Mouse (Mus musculus) liver, embryonic 11.5 days (tissue): Measurements from ENCODE around the gene Zfhx3. TPM values are rescaled to one million over a fixed set of nuclear protein-coding genes. Genes with fewer than 3 reads are reported as not detected.
A peak's percentile ranks its signal among the peaks of the same experiment; 100 is the strongest.

ENCODE experiments used
- ATAC-seq: fragments of 200-750 bp; cut with Nextera tagmentation; replicated peaks from 2 replicates; pipeline ENCODE4 v1.8.0; 2017; ENCODE audit warnings: moderate number of reproducible peaks, mild to moderate bottlenecking, moderate TSS enrichment, moderate library complexity; ENCODE audit not compliant: low FRiP score
- DNase-seq: peaks from one replicate; pipeline ENCODE4 v3.0.0-alpha.2; 2017; ENCODE audit warnings: low spot score
- H3K27ac ChIP-seq: fragments of 300-500 bp; sonication (generic); 2 replicates; pipeline ENCODE4 v1.5.1; 2014; ENCODE audit warnings: mild to moderate bottlenecking, low read depth, low read length, control low read depth
- H3K27me3 ChIP-seq: fragments of 300-500 bp; sonication (generic); replicated peaks from 2 replicates; pipeline ENCODE4 v1.6.1; 2014; ENCODE audit warnings: low read length, mixed read lengths; ENCODE audit not compliant: control insufficient read depth, insufficient read depth
- H3K36me3 ChIP-seq: fragments of 300-500 bp; sonication (generic); 2 replicates; pipeline ENCODE4 v1.6.1; 2014; ENCODE audit warnings: mild to moderate bottlenecking, low read length, moderate library complexity, mixed read lengths; ENCODE audit not compliant: control insufficient read depth, insufficient read depth
- H3K4me1 ChIP-seq: fragments of 300-500 bp; sonication (generic); replicated peaks from 2 replicates; pipeline ENCODE4 v1.6.1; 2014; ENCODE audit warnings: low read length, mixed read lengths; ENCODE audit not compliant: control insufficient read depth, insufficient read depth
- H3K4me2 ChIP-seq: fragments of 300-500 bp; sonication (generic); 2 replicates; pipeline ENCODE4 v1.6.1; 2014; ENCODE audit warnings: mild to moderate bottlenecking, control low read depth, moderate library complexity
- H3K4me3 ChIP-seq: fragments of 300-500 bp; sonication (generic); 2 replicates; pipeline ENCODE4 v1.5.1; 2014; ENCODE audit warnings: low read depth, low read length, control low read depth
- H3K9ac ChIP-seq: fragments of 300-500 bp; sonication (generic); 2 replicates; pipeline ENCODE4 v1.6.1; 2014; ENCODE audit warnings: low read depth, low read length, control low read depth
- H3K9me3 ChIP-seq: fragments of 300-500 bp; sonication (generic); 2 replicates; pipeline ENCODE4 v1.6.1; 2016; ENCODE audit warnings: low read length, inconsistent platforms, mixed read lengths; ENCODE audit not compliant: control insufficient read depth
- WGBS: fragments of 180-500 bp; shearing (Covaris S2); extraction: QIAGEN DNeasy Blood & Tissue Kit; methylation state at CpG from one replicate; pipeline ENCODE4 v1.1.7; 2014; 5-methylcytosine and 5-hydroxymethylcytosine counted together
- polyA plus RNA-seq: library from polyadenylated mRNA; unstranded; fragments of >200 nt; fragmentation: Nextera tagmentation; extraction: Ambion mirVana; gene quantifications from 2 replicates; pipeline ENCODE4 v1.2.1, GENCODE M21; 2014

The Zfhx3 gene
- polyA plus RNA-seq, 1 experiment from 2014 or later, result 6.1 TPM

GRCm38 (mm10) chr8:108383121-108383520 is 440.7 kb downstream of the Zfhx3 start:
- Histone ChIP-seq H3K36me3 (no peaks in the 10 kb centered on the region), H3K27ac (no peak overlapping the region), H3K9ac (no peak overlapping the region), H3K4me2 (no peak overlapping the region), H3K4me1 (no peaks in the 10 kb centered on the region), H3K9me3 (no peaks in the 10 kb centered on the region), H3K27me3 (no peaks in the 10 kb centered on the region), H3K4me3 (no peak overlapping the region)
- 51% methylated on average over 4 of the region's 4 CpGs for WGBS
- no peak for ATAC-seq
- DNase-seq, result no peak

DNA sequence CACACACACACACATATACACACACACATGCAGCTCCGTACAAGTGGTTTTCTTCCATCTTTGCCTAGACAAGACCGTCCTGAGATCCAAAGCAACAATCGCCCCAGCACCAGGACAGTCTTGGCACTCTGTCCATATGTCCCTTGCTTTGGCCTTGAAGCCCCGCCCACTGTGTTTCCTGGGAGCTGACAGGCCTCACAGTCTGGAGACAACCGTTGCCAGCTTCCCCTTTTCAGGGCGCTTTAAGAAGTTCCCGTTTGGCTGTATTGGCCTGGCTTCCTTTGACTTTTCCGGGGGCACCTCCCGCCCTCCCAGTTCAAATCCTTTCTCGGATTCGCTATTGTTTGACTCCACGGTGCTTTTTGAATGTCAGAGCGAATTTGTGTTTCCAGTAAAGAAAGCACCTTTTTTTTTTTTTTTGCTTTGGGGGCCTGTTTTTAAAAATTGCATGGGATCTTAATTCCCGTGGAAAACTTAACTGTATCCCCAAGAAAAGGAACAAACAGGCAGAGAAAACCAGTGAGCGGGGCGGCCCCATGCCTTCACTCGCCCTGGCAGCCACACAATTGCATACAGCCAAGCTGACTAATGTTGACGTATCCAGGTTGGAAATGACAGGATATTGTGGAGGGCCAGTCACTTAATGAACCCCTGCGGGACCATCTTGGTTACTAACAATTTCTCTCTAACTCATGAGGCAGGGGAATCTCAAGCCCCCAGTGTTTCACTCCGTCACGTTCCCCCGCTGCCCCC is 444.9 kb downstream of the Zfhx3 start:
- WGBS, result 43% methylated on average over 22 of the region's 22 CpGs
- Histone ChIP-seq H3K9ac (no peak overlapping the region), H3K4me1 (no peaks in the 10 kb centered on the region), H3K27me3 (no peaks in the 10 kb centered on the region), H3K9me3 (no peaks in the 10 kb centered on the region), H3K27ac (no peak overlapping the region), H3K4me2 (0 out of 2 replicates have a peak overlapping the region, but pooled peaks have one; percentile 23), H3K4me3 (no peak overlapping the region), H3K36me3 (no peaks in the 10 kb centered on the region)
- ATAC-seq, result no peak; the same call in 1 of the 2 replicates
- DNase-seq, result no peak

- Histone ChIP-seq H3K27ac (no peak overlapping the region), H3K36me3 (no peaks in the 10 kb centered on the region), H3K9me3 (no peaks in the 10 kb centered on the region), H3K27me3 (no peaks in the 10 kb centered on the region), H3K4me3 (no peak overlapping the region), H3K4me2 (no peak overlapping the region), H3K9ac (no peak overlapping the region), H3K4me1 (no peaks in the 10 kb centered on the region)
- no peak for ATAC-seq
- DNase-seq, result no peak
- 83% methylated on average over 8 of the region's 8 CpGs for WGBS
These were observed 445.4 kb downstream of the Zfhx3 start for GRCm38 (mm10) chr8:108387913-108388274.

DNA sequence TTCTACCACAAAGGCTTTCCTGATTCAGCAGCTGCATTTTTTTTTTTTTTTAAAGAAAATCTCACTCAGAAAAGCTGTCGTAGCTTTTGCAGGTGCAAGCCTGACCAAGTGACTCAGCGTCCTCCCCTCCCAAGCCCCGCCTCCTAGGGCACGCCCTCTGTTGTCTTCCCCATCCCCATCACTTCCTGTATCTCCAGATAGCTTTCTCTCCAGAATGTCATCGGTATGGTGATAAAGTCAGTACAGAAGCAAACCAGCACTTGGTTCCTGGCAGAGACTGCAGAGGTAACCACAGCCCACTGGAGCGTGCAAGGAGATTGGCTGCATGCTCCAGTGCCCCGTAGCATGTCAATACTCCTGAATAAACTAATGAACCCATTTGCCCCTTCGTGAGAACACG is 450.5 kb downstream of the Zfhx3 start:
- no peaks in the 10 kb centered on the region for H3K9me3 ChIP-seq
- 45% methylated on average over 9 of the region's 9 CpGs for WGBS
- no peaks in the 10 kb centered on the region for H3K27me3 ChIP-seq
- no peak overlapping the region for H3K4me2 ChIP-seq
- DNase-seq (no peak), ATAC-seq (peak; percentile 49; the same call in 1 of the 2 replicates)
- H3K4me3 ChIP-seq, result no peak overlapping the region
- H3K36me3 ChIP-seq, result no peaks in the 10 kb centered on the region
- no peak overlapping the region for H3K9ac ChIP-seq
- no peak overlapping the region for H3K27ac ChIP-seq
- H3K4me1 ChIP-seq, result no peaks in the 10 kb centered on the region

DNA sequence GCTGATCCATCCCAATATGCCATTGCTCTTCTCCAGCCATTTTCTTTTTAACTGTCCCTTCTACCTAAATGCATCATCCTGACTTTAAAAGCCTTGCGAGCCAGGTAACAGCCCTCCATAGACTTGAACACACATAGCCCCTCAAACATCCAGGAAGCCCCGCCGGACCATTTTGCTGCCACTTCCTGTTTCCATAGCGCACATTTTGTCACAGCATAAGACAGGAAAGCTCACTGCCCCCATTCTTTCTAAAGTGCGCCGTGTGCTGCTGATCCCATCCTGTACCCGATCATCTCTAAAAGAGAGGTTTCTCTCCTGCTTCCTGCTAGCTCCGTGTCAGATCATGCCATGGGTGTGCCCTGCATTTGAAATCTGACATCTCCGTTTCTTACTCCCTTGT is 459.7 kb downstream of the Zfhx3 start:
- ATAC-seq (no peak), DNase-seq (no peak)
- H3K27ac ChIP-seq, result no peak overlapping the region
- peak overlapping the region; percentile 31 for H3K4me2 ChIP-seq
- H3K36me3 ChIP-seq, result no peaks in the 10 kb centered on the region
- H3K27me3 ChIP-seq, result no peaks in the 10 kb centered on the region
- H3K9me3 ChIP-seq, result no peaks in the 10 kb centered on the region
- H3K4me1 ChIP-seq, result no peaks in the 10 kb centered on the region; the same call in 1 of the 2 replicates
- no peak overlapping the region for H3K9ac ChIP-seq
- WGBS, result 58% methylated on average over 9 of the region's 9 CpGs
- no peak overlapping the region for H3K4me3 ChIP-seq

DNA sequence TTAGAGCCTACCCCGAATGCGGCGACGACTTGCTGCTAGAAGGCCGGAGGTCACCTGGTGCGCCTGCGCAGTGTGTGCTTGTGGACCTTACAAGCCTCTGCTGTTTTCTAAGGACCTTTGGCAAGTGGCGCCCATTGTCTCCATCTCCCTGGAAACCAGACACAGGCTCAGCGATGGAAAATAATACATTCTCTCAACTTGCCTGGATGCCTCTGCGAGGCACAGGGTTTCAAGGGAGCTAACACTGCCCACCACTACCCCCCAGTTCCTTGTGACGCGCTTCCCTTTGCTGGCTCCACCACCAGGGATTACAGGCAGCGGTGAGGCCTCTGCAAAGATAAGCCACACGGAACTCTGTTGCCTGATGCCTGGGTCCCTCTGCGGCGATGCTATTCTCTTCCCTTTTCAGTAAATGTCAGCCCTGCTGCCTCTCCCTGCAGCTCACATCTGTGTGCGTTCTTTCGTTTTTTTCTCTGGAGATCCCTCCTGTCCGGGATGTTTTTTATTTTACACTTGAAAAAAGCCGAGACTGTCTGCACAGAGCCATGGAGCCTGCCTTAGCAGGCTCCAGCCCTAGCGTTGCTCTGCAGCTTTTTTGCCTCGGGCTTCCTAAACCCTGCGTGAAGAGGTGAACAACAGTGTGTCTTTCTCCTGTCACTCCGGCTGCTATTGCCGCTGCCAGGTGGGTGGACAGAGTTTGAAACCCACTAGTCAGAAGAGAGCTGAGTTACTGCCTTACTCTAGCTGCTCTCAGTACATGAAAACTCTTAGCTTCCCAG is 464.5 kb downstream of the Zfhx3 start:
- H3K36me3 ChIP-seq, result no peaks in the 10 kb centered on the region
- no peak overlapping the region for H3K4me3 ChIP-seq
- 51% methylated on average over 25 of the region's 25 CpGs for WGBS
- H3K4me2 ChIP-seq, result 0 out of 2 replicates have a peak overlapping the region, but pooled peaks have one; percentile 15
- no peaks in the 10 kb centered on the region for H3K4me1 ChIP-seq
- DNase-seq (no peak), ATAC-seq (no peak)
- no peaks in the 10 kb centered on the region for H3K27me3 ChIP-seq
- no peaks in the 10 kb centered on the region for H3K9me3 ChIP-seq
- H3K27ac ChIP-seq, result no peak overlapping the region
- no peak overlapping the region for H3K9ac ChIP-seq

DNA sequence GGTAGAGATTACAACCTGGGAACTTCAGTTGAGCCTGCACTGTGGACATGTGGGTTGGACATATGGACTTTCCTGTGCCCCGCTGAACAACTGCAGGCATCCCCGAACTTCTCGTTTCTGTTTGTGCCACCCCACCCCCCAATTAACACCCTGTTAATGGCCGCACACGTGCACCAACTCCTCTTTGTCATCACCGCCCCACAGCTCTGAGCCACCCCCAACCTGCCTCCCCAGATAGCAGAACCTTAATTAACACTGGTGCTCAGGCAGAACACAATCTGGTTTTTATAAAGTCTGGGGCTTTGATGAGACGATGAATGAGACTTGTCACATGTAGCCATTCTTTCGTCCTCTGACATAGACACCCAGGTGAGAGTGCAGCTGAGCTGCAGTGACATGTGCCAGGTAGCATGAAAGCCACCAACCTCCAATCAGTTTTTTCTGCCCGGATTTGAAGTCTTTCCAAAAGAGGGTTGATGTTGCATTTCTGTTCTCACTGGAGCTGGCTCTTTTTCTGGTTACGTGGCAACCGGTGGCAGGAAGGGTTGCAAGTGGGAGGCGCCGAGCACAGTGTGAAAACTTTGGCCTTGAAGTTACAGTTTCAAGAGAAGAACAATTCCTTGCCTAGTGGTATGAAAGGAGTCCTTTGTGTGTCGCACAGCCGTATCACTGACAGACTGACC is 476.9 kb downstream of the Zfhx3 start:
- Histone ChIP-seq H3K9me3 (no peaks in the 10 kb centered on the region), H3K36me3 (no peaks in the 10 kb centered on the region), H3K4me3 (no peak overlapping the region), H3K4me1 (no peaks in the 10 kb centered on the region), H3K4me2 (no peak overlapping the region), H3K27me3 (no peaks in the 10 kb centered on the region), H3K9ac (no peak overlapping the region), H3K27ac (no peak overlapping the region)
- DNase-seq (no peak), ATAC-seq (no peak)
- 80% methylated on average over 15 of the region's 15 CpGs for WGBS

GRCm38 (mm10) chr8:108422521-108422920 is 480.1 kb downstream of the Zfhx3 start:
- DNase-seq, result no peak
- Histone ChIP-seq H3K4me2 (no peak overlapping the region), H3K9me3 (no peaks in the 10 kb centered on the region), H3K4me3 (no peak overlapping the region), H3K27me3 (no peaks in the 10 kb centered on the region), H3K9ac (no peak overlapping the region), H3K4me1 (no peaks in the 10 kb centered on the region), H3K27ac (no peak overlapping the region), H3K36me3 (no peaks in the 10 kb centered on the region)
- ATAC-seq, result no peak
- 87% methylated on average over 3 of the region's 3 CpGs for WGBS
